Mouse (Mus musculus): ENCODE measurements around the gene Ankrd50.

GRCm38 (mm10) chr3:38434486-38434885 is 50.2 kb downstream of the Ankrd50 start:
- no peak for TF ChIP-seq CTCF (IDR thresholded peaks at IDR 0.05; ENCODE audit: borderline replicate concordance, insufficient read depth, low read length)
- no peak for TF ChIP-seq POLR2A (IDR thresholded peaks at IDR 0.05; ENCODE audit: low read depth, low read length)
